Mouse (Mus musculus): Measurements from ENCODE around the gene Doc2a. TPM values are rescaled to one million over a fixed set of nuclear protein-coding genes. Genes with fewer than 3 reads are reported as not detected.

Doc2a gene
- not detected for polyA plus RNA-seq (2017; shearing (Covaris generic))

GRCm38 (mm10) chr7:126847116-126847420 lies at the start of gene Doc2a:
Gene Doc2a (plus strand): TSS chr7:126847416.

GRCm38 (mm10) chr7:126831539-126831938 lies 15.7 kb upstream of the Doc2a start, which contains the start of gene 4930451I11Rik:
Gene 4930451I11Rik (minus strand): TSS chr7:126831639.

GRCm38 (mm10) chr7:126861429-126862130 lies 14.4 kb downstream of the Doc2a start, which contains the start of gene Hirip3:
Gene Hirip3 (plus strand): TSS chr7:126861972.

GRCm38 (mm10) chr7:126862147-126862784 lies 15.1 kb downstream of the Doc2a start, which contains the start of gene Ino80e:
Gene Ino80e (minus strand): TSS chr7:126862377.

GRCm38 (mm10) chr7:126884286-126885164 lies 37.3 kb downstream of the Doc2a start, which contains the start of gene Taok2:
Gene Taok2 (minus strand): TSS chr7:126884703.

Other genes starting within 250 kb of the Doc2a start
- gene Nupr1, start 216.6 kb upstream of the Doc2a start, polyA plus RNA-seq (2017; shearing (Covaris generic)), result not detected
- 132 TPM for gene Sgf29, start 198.1 kb upstream of the Doc2a start, polyA plus RNA-seq (2017; shearing (Covaris generic))
- gene Sult1a1, start 171.0 kb upstream of the Doc2a start, polyA plus RNA-seq (2017; shearing (Covaris generic)), result 1.4 TPM
- 153 TPM for gene Bola2, start 152.0 kb upstream of the Doc2a start, polyA plus RNA-seq (2017; shearing (Covaris generic))
- 10.8 TPM for gene Slx1b, start 151.6 kb upstream of the Doc2a start, polyA plus RNA-seq (2017; shearing (Covaris generic))
- 3,709 TPM for gene Coro1a, start 139.6 kb upstream of the Doc2a start, polyA plus RNA-seq (2017; shearing (Covaris generic))
- 37.7 TPM for gene Mapk3, start 87.8 kb upstream of the Doc2a start, polyA plus RNA-seq (2017; shearing (Covaris generic))
- 1.9 TPM for gene Gdpd3, start 81.1 kb upstream of the Doc2a start, polyA plus RNA-seq (2017; shearing (Covaris generic))
- 201 TPM for gene Ypel3, start 70.5 kb upstream of the Doc2a start, polyA plus RNA-seq (2017; shearing (Covaris generic))
- 4.0 TPM for gene Tbx6, start 65.9 kb upstream of the Doc2a start, polyA plus RNA-seq (2017; shearing (Covaris generic))
- 333 TPM for gene Ppp4c, start 54.9 kb upstream of the Doc2a start, polyA plus RNA-seq (2017; shearing (Covaris generic))
- gene Fam57b, start 49.7 kb upstream of the Doc2a start, polyA plus RNA-seq (2017; shearing (Covaris generic)), result not detected
- not detected for gene 4930451I11Rik, start 15.8 kb upstream of the Doc2a start, polyA plus RNA-seq (2017; shearing (Covaris generic))
- gene Hirip3, start 14.6 kb downstream of the Doc2a start, polyA plus RNA-seq (2017; shearing (Covaris generic)), result 10.6 TPM
- 113 TPM for gene Ino80e, start 15.0 kb downstream of the Doc2a start, polyA plus RNA-seq (2017; shearing (Covaris generic))
- 53.3 TPM for gene Taok2, start 37.3 kb downstream of the Doc2a start, polyA plus RNA-seq (2017; shearing (Covaris generic))
- 58.9 TPM for gene Tmem219, start 75.5 kb downstream of the Doc2a start, polyA plus RNA-seq (2017; shearing (Covaris generic))
- 9.7 TPM for gene Kctd13, start 81.5 kb downstream of the Doc2a start, polyA plus RNA-seq (2017; shearing (Covaris generic))
- 0.19 TPM for gene Asphd1, start 102.2 kb downstream of the Doc2a start, polyA plus RNA-seq (2017; shearing (Covaris generic))
- 0.66 TPM for gene Sez6l2, start 103.1 kb downstream of the Doc2a start, polyA plus RNA-seq (2017; shearing (Covaris generic))
- gene Cdipt, start 128.5 kb downstream of the Doc2a start, polyA plus RNA-seq (2017; shearing (Covaris generic)), result 326 TPM
- 2.2 TPM for gene Cdiptos, start 128.7 kb downstream of the Doc2a start, polyA plus RNA-seq (2017; shearing (Covaris generic))
- 51.3 TPM for gene Mvp, start 167.2 kb downstream of the Doc2a start, polyA plus RNA-seq (2017; shearing (Covaris generic))
- 2.1 TPM for gene Pagr1b, start 169.1 kb downstream of the Doc2a start, polyA plus RNA-seq (2017; shearing (Covaris generic))
- gene Pagr1a, start 169.9 kb downstream of the Doc2a start, polyA plus RNA-seq (2017; shearing (Covaris generic)), result 148 TPM
- gene Gm42742, start 173.7 kb downstream of the Doc2a start, polyA plus RNA-seq (2017; shearing (Covaris generic)), result 28.1 TPM
- gene Prrt2, start 173.8 kb downstream of the Doc2a start, polyA plus RNA-seq (2017; shearing (Covaris generic)), result 17.3 TPM
- 19.6 TPM for gene Maz, start 179.6 kb downstream of the Doc2a start, polyA plus RNA-seq (2017; shearing (Covaris generic))
- 11.8 TPM for gene Kif22, start 195.1 kb downstream of the Doc2a start, polyA plus RNA-seq (2017; shearing (Covaris generic))
- not detected for gene Zg16, start 239.9 kb downstream of the Doc2a start, polyA plus RNA-seq (2017; shearing (Covaris generic))
- 452 TPM for gene AI467606, start 243.9 kb downstream of the Doc2a start, polyA plus RNA-seq (2017; shearing (Covaris generic))

Data from CD4-positive, CD25-positive, alpha-beta regulatory T cell, adult 9 weeks (primary cell).